Mouse (Mus musculus) left cerebral cortex, adult 6 months (tissue): ENCODE data around the gene Gm5592. TPM values are rescaled to one million over a fixed set of nuclear protein-coding genes. Genes with fewer than 3 reads are reported as not detected.

Source experiments
- long read RNA-seq, 2 experiments: library from polyadenylated mRNA; unstranded; transcript quantifications; one replicate each; pipeline ENCODE4 v2.0.0; 2019 to 2020
- polyA plus RNA-seq: library from polyadenylated mRNA; unstranded; fragments of <200 nt; fragmentation: Nextera tagmentation; gene quantifications from 2 replicates; pipeline ENCODE4 v1.2.3, GENCODE M21; 2021

The Gm5592 gene
- not detected in 2 replicates for polyA plus RNA-seq
- long read RNA-seq, experiment 1, result 0 reads
- long read RNA-seq, experiment 2, result 0 reads

DNA sequence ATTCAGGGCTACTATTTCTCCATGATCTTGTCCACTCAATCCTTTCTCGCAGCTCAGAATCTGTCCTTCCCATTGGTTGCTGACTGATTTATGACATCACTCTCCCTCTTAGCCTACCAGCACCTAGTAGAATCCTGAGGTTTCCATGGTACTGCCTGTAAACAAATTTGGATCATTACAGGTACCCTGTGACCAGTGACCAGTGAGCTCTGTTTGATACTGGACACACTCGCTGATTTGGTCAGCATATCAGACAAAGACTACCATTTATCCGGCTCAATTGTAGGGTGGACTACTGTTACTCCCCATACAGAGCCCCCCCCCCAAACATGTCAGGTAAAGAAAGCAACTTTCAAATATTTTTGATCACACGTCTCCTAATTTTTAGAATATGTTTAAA lies at the start of gene Gm5592:
Gene Gm5592, plus strand, starts transcription at position 301 of the 400 bp plus-strand sequence.

Other genes starting within 250 kb of the Gm5592 start
- not detected in 2 replicates for gene 4930433I11Rik, start 166.3 kb upstream of the Gm5592 start, polyA plus RNA-seq
- gene Gm4884, start 121.1 kb upstream of the Gm5592 start, polyA plus RNA-seq, result not detected in 2 replicates
- gene AI987944, start 239.5 kb downstream of the Gm5592 start, polyA plus RNA-seq, result 9.2 and 11.0 TPM in 2 replicates